Mouse (Mus musculus) adrenal gland, postnatal 10 days (tissue): Measurements from ENCODE around the gene Srcap. TPM values are rescaled to one million over a fixed set of nuclear protein-coding genes. Genes with fewer than 3 reads are reported as not detected.

Experiments used
- DNase-seq: peaks from one replicate; pipeline ENCODE4 v3.0.0; 2021; ENCODE audit warnings: mixed read lengths
- microRNA-seq: library from miRNA; unstranded; fragments of <30 nt; microRNA quantifications from one replicate; pipeline ENCODE4 v1.2.0, GENCODE M21; 2021
- total RNA-seq, 2 experiments: library from RNA; stranded (reverse); gene quantifications; 2 replicates each; pipeline ENCODE4 v1.2.3; 2021

Srcap gene
- total RNA-seq, 2 experiments from 2014 or later, result 70.0 to 94.2 TPM

GRCm38 (mm10) chr7:127574115-127574514, 62.3 kb downstream of the Srcap start:
- no peak for DNase-seq

- DNase-seq, result no peak
Measured at GRCm38 (mm10) chr7:127583260-127583659, 71.5 kb downstream of the Srcap start.

- no peak for DNase-seq
Measured at GRCm38 (mm10) chr7:127585031-127585430, 73.2 kb downstream of the Srcap start.

GRCm38 (mm10) chr7:127586149-127586548, 74.4 kb downstream of the Srcap start:
- DNase-seq, result no peak

GRCm38 (mm10) chr7:127587196-127587595, 75.4 kb downstream of the Srcap start:
- DNase-seq, result no peak

- peak; percentile 94 for DNase-seq
Measured at GRCm38 (mm10) chr7:127588011-127588871, 76.5 kb downstream of the Srcap start, which contains the start of the genes Ccdc189 and Rnf40. Gene Ccdc189 (minus strand): TSS chr7:127588595. Gene Rnf40 (plus strand): TSS chr7:127588767.

GRCm38 (mm10) chr7:127588901-127589300, 77.1 kb downstream of the Srcap start:
- DNase-seq, result no peak

- DNase-seq, result no peak
Measured at GRCm38 (mm10) chr7:127589637-127590036, 77.9 kb downstream of the Srcap start.

- no peak for DNase-seq
Measured at GRCm38 (mm10) chr7:127591108-127591507, 79.3 kb downstream of the Srcap start.

- DNase-seq, result no peak
Measured at GRCm38 (mm10) chr7:127592575-127592974, 80.8 kb downstream of the Srcap start.

- DNase-seq, result no peak
Measured at GRCm38 (mm10) chr7:127596747-127597146, 85.0 kb downstream of the Srcap start.

GRCm38 (mm10) chr7:127600612-127601011, 88.8 kb downstream of the Srcap start:
- DNase-seq, result no peak

GRCm38 (mm10) chr7:127601735-127602134, 90.0 kb downstream of the Srcap start:
- no peak for DNase-seq

GRCm38 (mm10) chr7:127602903-127603302, 91.1 kb downstream of the Srcap start:
- no peak for DNase-seq

- DNase-seq, result no peak
Measured at GRCm38 (mm10) chr7:127604256-127604655, 92.5 kb downstream of the Srcap start.

GRCm38 (mm10) chr7:127607150-127607549, 95.4 kb downstream of the Srcap start:
- DNase-seq, result no peak

Small RNAs within 50 kb of the gene (microRNA-seq; reads per million reads assigned to microRNA genes)
- gene Gm47278 (not detected), gene Mir7060 (not detected)

Other genes starting within 250 kb of the Srcap start
- 100 to 1,000 TPM; 189 to 268 TPM for gene Sephs2, start 237.9 kb upstream of the Srcap start, total RNA-seq
- 1 to 10 TPM; 4.7 to 5.0 TPM for gene Itgal, start 215.7 kb upstream of the Srcap start, total RNA-seq
- gene Zfp768, start 166.4 kb upstream of the Srcap start, total RNA-seq, result 10 to 100 TPM; 31.7 to 38.2 TPM
- 1 to 10 TPM; 7.5 to 9.2 TPM for gene Zfp747, start 135.9 kb upstream of the Srcap start, total RNA-seq
- gene 9130019O22Rik, start 124.8 kb upstream of the Srcap start, total RNA-seq, result 1 to 10 TPM; 4.1 to 4.4 TPM
- 1 to 10 TPM; 8.6 to 9.4 TPM for gene E430018J23Rik, start 118.4 kb upstream of the Srcap start, total RNA-seq
- gene Zfp764, start 105.2 kb upstream of the Srcap start, total RNA-seq, result 1 to 10 TPM; 5.7 to 6.2 TPM
- gene Zfp688, start 89.9 kb upstream of the Srcap start, total RNA-seq, result 10 to 100 TPM; 11.3 to 13.0 TPM
- 1 to 10 TPM; 3.6 to 4.3 TPM for gene Zfp689, start 62.8 kb upstream of the Srcap start, total RNA-seq
- 10 to 100 TPM; 37.3 to 40.0 TPM for gene Prr14, start 52.4 kb upstream of the Srcap start, total RNA-seq
- gene Fbrs, start 32.8 kb upstream of the Srcap start, total RNA-seq, result 10 to 100 TPM; 53.3 to 65.8 TPM
- 10 to 100 TPM; 17.9 to 28.8 TPM for gene Gm42715, start 7.6 kb downstream of the Srcap start, total RNA-seq
- gene Tmem265, start 49.4 kb downstream of the Srcap start, total RNA-seq, result not detected
- gene Phkg2, start 61.4 kb downstream of the Srcap start, total RNA-seq, result 10 to 100 TPM; 33.0 to 37.9 TPM
- 1 to 10 TPM; 8.0 to 9.2 TPM for gene Ccdc189, start 76.6 kb downstream of the Srcap start, total RNA-seq
- gene Rnf40, start 76.8 kb downstream of the Srcap start, total RNA-seq, result 10 to 100 TPM; 51.5 to 59.7 TPM
- 10 to 100 TPM; 18.2 to 30.4 TPM for gene Zfp629, start 103.8 kb downstream of the Srcap start, total RNA-seq
- 10 to 100 TPM; 77.0 to 81.8 TPM for gene Bcl7c, start 196.9 kb downstream of the Srcap start, total RNA-seq
- 1 to 10 TPM; 6.3 to 6.8 TPM for gene Ctf1, start 200.8 kb downstream of the Srcap start, total RNA-seq
- not detected for gene Ctf2, start 220.2 kb downstream of the Srcap start, total RNA-seq
- 10 to 100 TPM; 12.3 to 18.5 TPM for gene Fbxl19, start 232.6 kb downstream of the Srcap start, total RNA-seq